Mouse (Mus musculus) liver, embryonic 11.5 days (tissue): Measurements from ENCODE around the gene Ano10. TPM values are rescaled to one million over a fixed set of nuclear protein-coding genes. Genes with fewer than 3 reads are reported as not detected.

ENCODE experiments used
- ATAC-seq: fragments of 200-750 bp; cut with Nextera tagmentation; replicated peaks from 2 replicates; pipeline ENCODE4 v1.8.0; 2017; ENCODE audit warnings: moderate number of reproducible peaks, mild to moderate bottlenecking, moderate TSS enrichment, moderate library complexity; ENCODE audit not compliant: low FRiP score
- DNase-seq: peaks from one replicate; pipeline ENCODE4 v3.0.0-alpha.2; 2017; ENCODE audit warnings: low spot score
- H3K27ac ChIP-seq: fragments of 300-500 bp; sonication (generic); 2 replicates; pipeline ENCODE4 v1.5.1; 2014; ENCODE audit warnings: mild to moderate bottlenecking, low read depth, low read length, control low read depth
- H3K27me3 ChIP-seq: fragments of 300-500 bp; sonication (generic); replicated peaks from 2 replicates; pipeline ENCODE4 v1.6.1; 2014; ENCODE audit warnings: low read length, mixed read lengths; ENCODE audit not compliant: control insufficient read depth, insufficient read depth
- H3K36me3 ChIP-seq: fragments of 300-500 bp; sonication (generic); 2 replicates; pipeline ENCODE4 v1.6.1; 2014; ENCODE audit warnings: mild to moderate bottlenecking, low read length, moderate library complexity, mixed read lengths; ENCODE audit not compliant: control insufficient read depth, insufficient read depth
- H3K4me1 ChIP-seq: fragments of 300-500 bp; sonication (generic); replicated peaks from 2 replicates; pipeline ENCODE4 v1.6.1; 2014; ENCODE audit warnings: low read length, mixed read lengths; ENCODE audit not compliant: control insufficient read depth, insufficient read depth
- H3K4me2 ChIP-seq: fragments of 300-500 bp; sonication (generic); 2 replicates; pipeline ENCODE4 v1.6.1; 2014; ENCODE audit warnings: mild to moderate bottlenecking, control low read depth, moderate library complexity
- H3K4me3 ChIP-seq: fragments of 300-500 bp; sonication (generic); 2 replicates; pipeline ENCODE4 v1.5.1; 2014; ENCODE audit warnings: low read depth, low read length, control low read depth
- H3K9ac ChIP-seq: fragments of 300-500 bp; sonication (generic); 2 replicates; pipeline ENCODE4 v1.6.1; 2014; ENCODE audit warnings: low read depth, low read length, control low read depth
- H3K9me3 ChIP-seq: fragments of 300-500 bp; sonication (generic); 2 replicates; pipeline ENCODE4 v1.6.1; 2016; ENCODE audit warnings: low read length, inconsistent platforms, mixed read lengths; ENCODE audit not compliant: control insufficient read depth
- WGBS: fragments of 180-500 bp; shearing (Covaris S2); extraction: QIAGEN DNeasy Blood & Tissue Kit; methylation state at CpG from one replicate; pipeline ENCODE4 v1.1.7; 2014; 5-methylcytosine and 5-hydroxymethylcytosine counted together
- polyA plus RNA-seq: library from polyadenylated mRNA; unstranded; fragments of >200 nt; fragmentation: Nextera tagmentation; extraction: Ambion mirVana; gene quantifications from 2 replicates; pipeline ENCODE4 v1.2.1, GENCODE M21; 2014

Ano10 gene
- polyA plus RNA-seq, 1 experiment from 2014 or later: 15.4 TPM

GRCm38 (mm10) chr9:122137960-122138359 lies 156.3 kb downstream of the Ano10 start:
- Histone ChIP-seq H3K27ac (no peak overlapping the region), H3K9me3 (no peaks in the 10 kb centered on the region), H3K4me3 (no peak overlapping the region), H3K4me2 (no peak overlapping the region), H3K9ac (no peak overlapping the region), H3K36me3 (peaks cover 2% of the 10 kb centered on the region; the same call in 1 of the 2 replicates), H3K4me1 (peaks cover 6% of the 10 kb centered on the region), H3K27me3 (no peaks in the 10 kb centered on the region)
- 77% methylated on average over 1 of the region's 1 CpGs for WGBS
- ATAC-seq: no peak
- no peak for DNase-seq

- no peak for DNase-seq
- H3K4me2 ChIP-seq: no peak overlapping the region
- 0 out of 2 replicates have a peak, but pooled peaks cover 2% of the 10 kb centered on the region for H3K36me3 ChIP-seq
- H3K9me3 ChIP-seq: no peaks in the 10 kb centered on the region
- WGBS: 69% methylated on average over 2 of the region's 2 CpGs
- ATAC-seq: no peak
- no peak overlapping the region for H3K4me3 ChIP-seq
- no peak overlapping the region for H3K9ac ChIP-seq
- H3K4me1 ChIP-seq: peaks cover 4% of the 10 kb centered on the region
- no peak overlapping the region for H3K27ac ChIP-seq
- H3K27me3 ChIP-seq: no peaks in the 10 kb centered on the region
Measured at GRCm38 (mm10) chr9:122135885-122136170, 158.4 kb downstream of the Ano10 start.

- DNase-seq: peak; percentile 28
- H3K9ac ChIP-seq: no peak overlapping the region
- WGBS: 71% methylated on average over 1 of the region's 1 CpGs
- H3K4me1 ChIP-seq: peaks cover 6% of the 10 kb centered on the region
- no peak overlapping the region for H3K4me3 ChIP-seq
- ATAC-seq: peak; percentile 42; the same call in 1 of the 2 replicates
- H3K9me3 ChIP-seq: no peaks in the 10 kb centered on the region
- H3K27me3 ChIP-seq: no peaks in the 10 kb centered on the region
- H3K36me3 ChIP-seq: 0 out of 2 replicates have a peak, but pooled peaks cover 2% of the 10 kb centered on the region
- H3K27ac ChIP-seq: no peak overlapping the region
- H3K4me2 ChIP-seq: no peak overlapping the region
Measured at GRCm38 (mm10) chr9:122135095-122135884, 158.9 kb downstream of the Ano10 start.

GRCm38 (mm10) chr9:122132145-122132544 lies 162.1 kb downstream of the Ano10 start:
- H3K9me3 ChIP-seq: no peaks in the 10 kb centered on the region
- H3K9ac ChIP-seq: no peak overlapping the region
- H3K4me3 ChIP-seq: no peak overlapping the region
- no peaks in the 10 kb centered on the region for H3K27me3 ChIP-seq
- H3K27ac ChIP-seq: no peak overlapping the region
- 69% methylated on average over 7 of the region's 7 CpGs for WGBS
- ATAC-seq (no peak), DNase-seq (peak; percentile 30)
- no peaks in the 10 kb centered on the region for H3K36me3 ChIP-seq
- H3K4me2 ChIP-seq: no peak overlapping the region
- peaks cover 12% of the 10 kb centered on the region for H3K4me1 ChIP-seq

- Histone ChIP-seq H3K9me3 (no peaks in the 10 kb centered on the region), H3K27ac (no peak overlapping the region), H3K27me3 (no peaks in the 10 kb centered on the region), H3K4me2 (no peak overlapping the region), H3K4me3 (no peak overlapping the region), H3K4me1 (peaks cover 16% of the 10 kb centered on the region), H3K36me3 (no peaks in the 10 kb centered on the region), H3K9ac (no peak overlapping the region)
- ATAC-seq: no peak
- WGBS: 54% methylated on average over 3 of the region's 3 CpGs
- peak; percentile 30 for DNase-seq
Measured at GRCm38 (mm10) chr9:122130666-122131065, 163.6 kb downstream of the Ano10 start.

GRCm38 (mm10) chr9:122128686-122129085 lies 165.5 kb downstream of the Ano10 start:
- no peaks in the 10 kb centered on the region for H3K36me3 ChIP-seq
- 30% methylated on average over 5 of the region's 5 CpGs for WGBS
- H3K27me3 ChIP-seq: no peaks in the 10 kb centered on the region
- no peak overlapping the region for H3K4me3 ChIP-seq
- H3K9me3 ChIP-seq: no peaks in the 10 kb centered on the region
- H3K4me2 ChIP-seq: no peak overlapping the region
- H3K27ac ChIP-seq: no peak overlapping the region
- H3K4me1 ChIP-seq: peaks cover 11% of the 10 kb centered on the region
- peak; percentile 16 for DNase-seq
- no peak for ATAC-seq
- no peak overlapping the region for H3K9ac ChIP-seq

- Histone ChIP-seq H3K9me3 (no peaks in the 10 kb centered on the region), H3K4me3 (no peak overlapping the region), H3K9ac (no peak overlapping the region), H3K36me3 (no peaks in the 10 kb centered on the region), H3K4me2 (no peak overlapping the region), H3K27ac (no peak overlapping the region), H3K27me3 (no peaks in the 10 kb centered on the region), H3K4me1 (peaks cover 13% of the 10 kb centered on the region)
- ATAC-seq (no peak), DNase-seq (peak; percentile 25)
- WGBS: 70% methylated on average over 3 of the region's 3 CpGs
Measured at GRCm38 (mm10) chr9:122127271-122127785, 166.9 kb downstream of the Ano10 start.

GRCm38 (mm10) chr9:122126790-122127189 lies 167.4 kb downstream of the Ano10 start:
- no peak for ATAC-seq
- 91% methylated on average over 8 of the region's 8 CpGs for WGBS

More at GRCm38 (mm10) chr9:122126790-122127189, 167.4 kb downstream of the Ano10 start:
- Histone ChIP-seq H3K9me3 (no peaks in the 10 kb centered on the region), H3K36me3 (no peaks in the 10 kb centered on the region), H3K4me2 (no peak overlapping the region), H3K4me3 (no peak overlapping the region), H3K4me1 (peaks cover 14% of the 10 kb centered on the region), H3K27me3 (no peaks in the 10 kb centered on the region), H3K27ac (no peak overlapping the region), H3K9ac (no peak overlapping the region)
- no peak for DNase-seq
